Mouse (Mus musculus) heart, adult 2 months (tissue): Measurements from ENCODE around the gene Fam78b.

Source experiments
- CTCF ChIP-seq: fragments of 200-600 bp; IDR thresholded peaks from 2 replicates; pipeline ENCODE4 v1.8.1; 2022; ENCODE audit warnings: antibody characterized with exemption, mild to moderate bottlenecking, moderate library complexity
- EP300 ChIP-seq: fragments of 200-500 bp; IDR thresholded peaks from 2 replicates; pipeline ENCODE4 v1.6.1; 2011; ENCODE audit warnings: low read depth, low read length, control low read depth; ENCODE audit not compliant: insufficient read depth
- POLR2A ChIP-seq: fragments of 200-500 bp; IDR thresholded peaks from 2 replicates; pipeline ENCODE4 v1.6.1; 2011; ENCODE audit warnings: mild to moderate bottlenecking, low read depth, low read length, control low read depth; ENCODE audit not compliant: insufficient read depth

DNA sequence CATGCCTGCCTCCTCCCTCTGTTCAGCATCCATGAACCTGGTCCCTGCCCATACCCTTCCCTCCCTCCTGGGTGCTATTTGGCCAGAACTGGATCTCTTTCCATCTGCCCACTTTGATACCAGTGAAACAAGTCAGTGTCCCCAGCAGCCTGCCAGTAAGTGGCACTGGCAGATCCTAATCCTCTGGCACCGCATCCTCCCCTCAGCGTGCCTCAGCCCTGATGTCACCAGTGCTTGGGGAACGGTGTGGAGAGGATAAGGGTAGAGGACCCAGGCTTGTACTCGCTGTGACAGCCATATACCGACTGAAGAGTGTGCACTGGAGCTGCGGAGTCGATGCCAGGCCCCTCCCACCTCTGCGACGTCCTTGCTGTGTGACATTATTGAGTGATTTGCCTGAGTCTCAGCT is 65.7 kb downstream of the Fam78b start:
- no peak for TF ChIP-seq CTCF
- TF ChIP-seq POLR2A, result no peak
- no peak for TF ChIP-seq EP300
